Mouse (Mus musculus) gastrocnemius, postnatal 4 days (tissue): ENCODE measurements around the gene Rnf5. TPM values are rescaled to one million over a fixed set of nuclear protein-coding genes. Genes with fewer than 3 reads are reported as not detected.
A peak's percentile ranks its signal among the peaks of the same experiment; 100 is the strongest.

Experiments
- DNase-seq, 2 experiments: peaks; one replicate each; pipeline ENCODE4 v3.0.0; 2021 to 2022; ENCODE audit warnings: low spot score in 2 of 2, mixed read lengths in 2 of 2
- total RNA-seq, 2 experiments: library from RNA; stranded (reverse); gene quantifications; 2 replicates each; pipeline ENCODE4 v1.2.3; 2021

Gene Rnf5
- total RNA-seq, 2 experiments from 2014 or later: 23.8 to 24.1 TPM

GRCm38 (mm10) chr17:34635671-34636070, 32.2 kb upstream of the Rnf5 start:
- no peak for DNase-seq

GRCm38 (mm10) chr17:34632261-34632691, 28.8 kb upstream of the Rnf5 start:
- DNase-seq: peak in 1 of 2 experiments; percentile 52

- DNase-seq: no peak
These were observed 28.2 kb upstream of the Rnf5 start for GRCm38 (mm10) chr17:34631647-34632046.

GRCm38 (mm10) chr17:34630761-34631301, 27.3 kb upstream of the Rnf5 start:
- DNase-seq: no peak

GRCm38 (mm10) chr17:34629796-34630603, 26.5 kb upstream of the Rnf5 start:
- DNase-seq: no peak

- DNase-seq: no peak
These were observed 25.8 kb upstream of the Rnf5 start, which contains the start of gene Prrt1 for GRCm38 (mm10) chr17:34629221-34629751. TSS of gene Prrt1 (plus strand) at chr17:34629533.

GRCm38 (mm10) chr17:34628644-34628967, 25.1 kb upstream of the Rnf5 start:
- no peak for DNase-seq

GRCm38 (mm10) chr17:34627943-34628643, 24.6 kb upstream of the Rnf5 start, which contains the start of gene Ppt2:
TSS of gene Ppt2 (minus strand) at chr17:34628510.
- peak in 1 of 2 experiments; percentile 56 for DNase-seq

GRCm38 (mm10) chr17:34627093-34627942, 23.8 kb upstream of the Rnf5 start:
- peak; percentile 70 to 90 for DNase-seq

- no peak for DNase-seq
These were observed 23.2 kb upstream of the Rnf5 start for GRCm38 (mm10) chr17:34626773-34627092.

- DNase-seq: no peak
These were observed 22.7 kb upstream of the Rnf5 start for GRCm38 (mm10) chr17:34626062-34626772.

GRCm38 (mm10) chr17:34624981-34625380, 21.5 kb upstream of the Rnf5 start:
- DNase-seq: no peak

- DNase-seq: no peak
These were observed 19.7 kb upstream of the Rnf5 start for GRCm38 (mm10) chr17:34623161-34623560.

GRCm38 (mm10) chr17:34621006-34621405, 17.5 kb upstream of the Rnf5 start:
- no peak for DNase-seq

- DNase-seq: no peak
These were observed 15.5 kb upstream of the Rnf5 start for GRCm38 (mm10) chr17:34618999-34619398.

GRCm38 (mm10) chr17:34615871-34616270, 12.4 kb upstream of the Rnf5 start, which contains the start of gene Egfl8:
TSS of gene Egfl8 (minus strand) at chr17:34615971.
- no peak for DNase-seq

- no peak for DNase-seq
These were observed 10.3 kb upstream of the Rnf5 start for GRCm38 (mm10) chr17:34613830-34614229.

- no peak for DNase-seq
These were observed 9.7 kb upstream of the Rnf5 start for GRCm38 (mm10) chr17:34613054-34613645.

GRCm38 (mm10) chr17:34611050-34611449, 7.6 kb upstream of the Rnf5 start:
- no peak for DNase-seq

GRCm38 (mm10) chr17:34607997-34608396, 4.5 kb upstream of the Rnf5 start:
- DNase-seq: no peak
